Mouse (Mus musculus) retina, postnatal 1 day (tissue): Measurements from ENCODE around the gene Klk9.

Source experiments
- DNase-seq: peaks from one replicate; pipeline ENCODE4 v3.0.0-alpha.2; 2012

Gene Klk9

GRCm38 (mm10) chr7:43797333-43797769 lies 5.7 kb downstream of the Klk9 start, which contains the start of gene Klk8:
Klk8 (plus strand) TSS chr7:43797577.
- DNase-seq: peak; percentile 32

- no peak for DNase-seq
Measured at GRCm38 (mm10) chr7:43797844-43798462, 6.3 kb downstream of the Klk9 start.

- no peak for DNase-seq
Measured at GRCm38 (mm10) chr7:43799876-43800275, 8.2 kb downstream of the Klk9 start.

- DNase-seq: no peak
Measured at GRCm38 (mm10) chr7:43810994-43811393, 19.3 kb downstream of the Klk9 start, which contains the start of gene Klk7. Klk7 (plus strand) TSS chr7:43811294.

- DNase-seq: no peak
Measured at GRCm38 (mm10) chr7:43815211-43815610, 23.5 kb downstream of the Klk9 start.

- DNase-seq: no peak
Measured at GRCm38 (mm10) chr7:43816746-43817145, 25.1 kb downstream of the Klk9 start.

GRCm38 (mm10) chr7:43821581-43821980 lies 29.9 kb downstream of the Klk9 start:
- no peak for DNase-seq

GRCm38 (mm10) chr7:43824199-43824598 lies 32.5 kb downstream of the Klk9 start, which contains the start of gene Klk6:
Klk6 (plus strand) TSS chr7:43824499.
- DNase-seq: no peak

- no peak for DNase-seq
Measured at GRCm38 (mm10) chr7:43826056-43826455, 34.4 kb downstream of the Klk9 start.

GRCm38 (mm10) chr7:43827706-43828105 lies 36.0 kb downstream of the Klk9 start:
- DNase-seq: no peak

GRCm38 (mm10) chr7:43829006-43829405 lies 37.3 kb downstream of the Klk9 start:
- no peak for DNase-seq

- DNase-seq: no peak
Measured at GRCm38 (mm10) chr7:43841701-43842100, 50.0 kb downstream of the Klk9 start, which contains the start of gene Klk5. Klk5 (plus strand) TSS chr7:43841971.

GRCm38 (mm10) chr7:43843801-43844200 lies 52.1 kb downstream of the Klk9 start:
- DNase-seq: no peak
